Mouse (Mus musculus): ENCODE measurements around the gene Hip1.

DNA sequence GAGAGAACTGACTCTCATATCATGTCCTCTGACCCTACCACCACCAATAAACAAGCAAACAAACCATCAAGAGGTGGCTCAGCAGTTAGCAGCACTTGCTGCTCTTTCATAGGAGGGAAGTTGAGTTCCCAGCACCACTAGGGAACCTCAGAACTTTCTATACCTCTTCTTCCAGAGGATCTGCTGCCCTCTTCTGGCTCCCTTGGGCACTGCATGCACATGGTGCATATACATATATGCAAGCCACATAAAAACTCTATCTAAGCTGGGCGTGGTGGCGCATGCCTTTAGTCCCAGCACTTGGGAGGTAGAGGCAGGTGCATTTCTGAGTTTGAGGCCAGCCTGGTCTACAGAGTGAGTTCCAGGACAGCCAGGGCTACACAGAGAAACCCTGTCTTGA is 90.7 kb downstream of the Hip1 start:
- TF ChIP-seq ZNF384 (IDR thresholded peaks at IDR 0.05; ENCODE audit: low read depth, low read length): no peak
- TF ChIP-seq CHD2 (IDR thresholded peaks at IDR 0.05; ENCODE audit: low read depth, low read length): no peak
- TF ChIP-seq ZC3H11A (IDR thresholded peaks at IDR 0.05; ENCODE audit: borderline replicate concordance, low read depth, low read length): no peak
- no peak for TF ChIP-seq MAFK (IDR thresholded peaks at IDR 0.05; ENCODE audit: insufficient read depth, low read depth, low read length)
